Mouse (Mus musculus) Patski (cell line): ENCODE results near the gene 1700029P11Rik. TPM values are rescaled to one million over a fixed set of nuclear protein-coding genes. Genes with fewer than 3 reads are reported as not detected.

Experiments
- ATAC-seq: fragments of 100-300 bp; one replicate; pipeline ENCODE4 v1.8.0; 2021
- CTCF ChIA-PET: fragments of 350-600 bp; sonication (Branson Sonifier 250); formaldehyde crosslinking; loops from one replicate; lab custom pipeline; 2022; ENCODE audit warnings: inconsistent platforms; lab: Charles Lee
- POLR2A ChIA-PET: fragments of 350-600 bp; sonication (Branson Sonifier 250); formaldehyde crosslinking; loops from one replicate; lab custom pipeline; 2022; ENCODE audit warnings: antibody characterized with exemption, inconsistent platforms; lab: Charles Lee
- DNase-seq: peaks from one replicate; pipeline ENCODE4 v3.0.0-alpha.2; 2011; ENCODE audit warnings: low read depth, low spot score
- H3K27me3 ChIP-seq: fragments of 371-371 bp; one replicate; pipeline ENCODE4 v1.5.1; 2021
- CTCF ChIP-seq: fragments of 100-300 bp; IDR thresholded peaks from one replicate; pipeline ENCODE4 v1.5.1; 2021
- in situ Hi-C: fragments of 300-500 bp; cut with MboI; formaldehyde crosslinking; loops from 3 replicates; pipeline ENCODE4 v1.11.1; 2018; ENCODE audit warnings: low pct_unique_long_range_greater_than_20kb, mixed read lengths
- polyA plus RNA-seq: library from polyadenylated mRNA; unstranded; gene quantifications from one replicate; pipeline ENCODE4 v1.2.3, GENCODE M21; 2021

1700029P11Rik gene
- polyA plus RNA-seq, 1 experiment from 2014 or later = not detected

- in situ Hi-C loops = loop anchor here (5.0 kb wide), 1 partner anchor 41 kb away; no protein-coding TSS in a partner anchor
- ATAC-seq (no peak), DNase-seq (no peak)
- POLR2A ChIA-PET = no interaction called here
- CTCF ChIA-PET = interaction anchor here (0.8 to 2.1 kb wide), 12 partner anchors 9 to 78 kb away, joined by 3 to 12 read pairs (median 4); partner anchors contain the start of genes 1700029P11Rik and Desi1
- TF ChIP-seq CTCF = no peak
- H3K27me3 ChIP-seq = no peaks in the 10 kb centered on the region
Observed at GRCm38 (mm10) chr15:81956457-81956856, 23.9 kb upstream of the 1700029P11Rik start.

GRCm38 (mm10) chr15:81957598-81957997 is 22.7 kb upstream of the 1700029P11Rik start:
- ATAC-seq (no peak), DNase-seq (no peak)
- TF ChIP-seq CTCF = no peak
- in situ Hi-C loops = loop anchor here (5.0 kb wide), 1 partner anchor 40 kb away; no protein-coding TSS in a partner anchor
- POLR2A ChIA-PET = no interaction called here
- no peaks in the 10 kb centered on the region for H3K27me3 ChIP-seq
- CTCF ChIA-PET = interaction anchor here (1.1 to 2.1 kb wide), 9 partner anchors 12 to 82 kb away, joined by 3 to 12 read pairs (median 5); no protein-coding TSS in a partner anchor

GRCm38 (mm10) chr15:81958906-81959305 is 21.4 kb upstream of the 1700029P11Rik start:
- H3K27me3 ChIP-seq = no peaks in the 10 kb centered on the region
- POLR2A ChIA-PET = no interaction called here
- ATAC-seq (no peak), DNase-seq (no peak)
- CTCF ChIA-PET = interaction anchor here (1.1 to 1.7 kb wide), 4 partner anchors 12 to 20 kb away, joined by 3 to 6 read pairs (median 4); no protein-coding TSS in a partner anchor
- TF ChIP-seq CTCF = no peak
- in situ Hi-C loops = loop anchor here (5.0 kb wide), 1 partner anchor 38 kb away; no protein-coding TSS in a partner anchor

- ATAC-seq = peak; percentile 88
Observed at GRCm38 (mm10) chr15:81960171-81961077, 19.9 kb upstream of the 1700029P11Rik start, which contains the start of gene Pmm1. Gene Pmm1, minus strand, starts transcription at chr15:81960930.

GRCm38 (mm10) chr15:81961078-81961451 is 19.3 kb upstream of the 1700029P11Rik start:
- no peak for TF ChIP-seq CTCF
- ATAC-seq = no peak
- ChIA-PET POLR2A (interaction anchor here (1.0 kb wide), 2 partner anchors 14 to 45 kb away, joined by 3 read pairs; no protein-coding TSS in a partner anchor), CTCF (interaction anchor here (1.1 to 2.0 kb wide), 9 partner anchors 13 to 55 kb away, joined by 3 to 11 read pairs (median 5); no protein-coding TSS in a partner anchor)
- H3K27me3 ChIP-seq = no peaks in the 10 kb centered on the region
- in situ Hi-C loops = no loop called here
- no peak for DNase-seq

More at GRCm38 (mm10) chr15:81960171-81961077, 19.9 kb upstream of the 1700029P11Rik start, which contains the start of gene Pmm1:
- TF ChIP-seq CTCF = no peak
- H3K27me3 ChIP-seq = no peaks in the 10 kb centered on the region
- DNase-seq = peak; percentile 77
- POLR2A ChIA-PET = interaction anchor here (0.9 to 1.0 kb wide), 3 partner anchors 13 to 53 kb away, joined by 3 read pairs; no protein-coding TSS in a partner anchor
- CTCF ChIA-PET = interaction anchor here (0.6 to 2.0 kb wide), 23 partner anchors 10 to 96 kb away, joined by 3 to 11 read pairs (median 4); no protein-coding TSS in a partner anchor
- in situ Hi-C loops = no loop called here

- DNase-seq = no peak
- in situ Hi-C loops = no loop called here
- no peak for ATAC-seq
- ChIA-PET POLR2A (no interaction called here), CTCF (interaction anchor here (1.5 kb wide), 1 partner anchor 10 kb away, joined by 3 read pairs; no protein-coding TSS in a partner anchor)
- TF ChIP-seq CTCF = no peak
- H3K27me3 ChIP-seq = no peaks in the 10 kb centered on the region
Observed at GRCm38 (mm10) chr15:81964262-81964661, 16.1 kb upstream of the 1700029P11Rik start.

- no peak for TF ChIP-seq CTCF
- no peaks in the 10 kb centered on the region for H3K27me3 ChIP-seq
- ChIA-PET CTCF (interaction anchor here (1.5 kb wide), 1 partner anchor 10 kb away, joined by 3 read pairs; no protein-coding TSS in a partner anchor), POLR2A (no interaction called here)
- DNase-seq (peak; percentile 87), ATAC-seq (peak; percentile 52)
- in situ Hi-C loops = no loop called here
Observed at GRCm38 (mm10) chr15:81964980-81965545, 15.3 kb upstream of the 1700029P11Rik start.

GRCm38 (mm10) chr15:81966062-81966829 is 14.1 kb upstream of the 1700029P11Rik start:
- TF ChIP-seq CTCF = no peak
- ATAC-seq (no peak), DNase-seq (no peak)
- no peaks in the 10 kb centered on the region for H3K27me3 ChIP-seq
- in situ Hi-C loops = no loop called here
- POLR2A ChIA-PET = no interaction called here
- CTCF ChIA-PET = interaction anchor here (1.1 kb wide), 1 partner anchor 11 kb away, joined by 3 read pairs; no protein-coding TSS in a partner anchor

- no peak for TF ChIP-seq CTCF
- POLR2A ChIA-PET = no interaction called here
- in situ Hi-C loops = no loop called here
- H3K27me3 ChIP-seq = no peaks in the 10 kb centered on the region
- ATAC-seq (no peak), DNase-seq (no peak)
- CTCF ChIA-PET = no interaction called here
Observed at GRCm38 (mm10) chr15:81967821-81968220, 12.5 kb upstream of the 1700029P11Rik start.
